Mouse (Mus musculus): ENCODE measurements around the gene Pcsk6. TPM values are rescaled to one million over a fixed set of nuclear protein-coding genes. Genes with fewer than 3 reads are reported as not detected.

Pcsk6 gene
- polyA plus RNA-seq, 1 experiment from 2014 or later = 7.0 TPM

GRCm38 (mm10) chr7:66027747-66028146 is 166.2 kb downstream of the Pcsk6 start:
- 79% methylated on average over 2 of the region's 2 CpGs for WGBS
- Histone ChIP-seq H3K36me3 (ENCODE audit: control insufficient read depth, insufficient read depth, low read length) (no peaks in the 10 kb centered on the region), H3K27ac (replicated peaks) (no peak overlapping the region), H3K4me3 (ENCODE audit: low read depth, low read length) (no peak overlapping the region), H3K4me1 (replicated peaks; ENCODE audit: control insufficient read depth, insufficient read depth) (no peaks in the 10 kb centered on the region), H3K9me3 (ENCODE audit: control insufficient read depth, low read length) (no peaks in the 10 kb centered on the region), H3K27me3 (ENCODE audit: control insufficient read depth, insufficient read depth, low read length) (no peaks in the 10 kb centered on the region), H3K9ac (ENCODE audit: low read length) (no peak overlapping the region), H3K4me2 (replicated peaks; ENCODE audit: low read depth) (no peak overlapping the region)
- ATAC-seq (ENCODE audit: low FRiP score, low TSS enrichment) = no peak
- TF ChIP-seq CTCF (IDR thresholded peaks at IDR 0.05; ENCODE audit: low read depth) (peak; percentile 69), EP300 (optimal IDR thresholded peaks at IDR 0.05) (no peak)
- DNase-seq (ENCODE audit: low spot score) = no peak

- H3K9ac ChIP-seq (ENCODE audit: low read length) = no peak overlapping the region
- no peaks in the 10 kb centered on the region for H3K4me1 ChIP-seq (replicated peaks; ENCODE audit: control insufficient read depth, insufficient read depth)
- 0 out of 2 replicates have a peak, but pooled peaks have one; percentile 18 for ATAC-seq (ENCODE audit: low FRiP score, low TSS enrichment)
- TF ChIP-seq EP300 (optimal IDR thresholded peaks at IDR 0.05) = no peak
- no peak for TF ChIP-seq CTCF (IDR thresholded peaks at IDR 0.05; ENCODE audit: low read depth)
- DNase-seq (ENCODE audit: low spot score) = no peak
- H3K9me3 ChIP-seq (ENCODE audit: control insufficient read depth, low read length) = no peaks in the 10 kb centered on the region
- no peak overlapping the region for H3K4me3 ChIP-seq (ENCODE audit: low read depth, low read length)
- no peaks in the 10 kb centered on the region for H3K27me3 ChIP-seq (ENCODE audit: control insufficient read depth, insufficient read depth, low read length)
- H3K27ac ChIP-seq (replicated peaks) = no peak overlapping the region
- 77% methylated on average over 6 of the region's 6 CpGs for WGBS
- no peak overlapping the region for H3K4me2 ChIP-seq (replicated peaks; ENCODE audit: low read depth)
- no peaks in the 10 kb centered on the region for H3K36me3 ChIP-seq (ENCODE audit: control insufficient read depth, insufficient read depth, low read length)
Measured at GRCm38 (mm10) chr7:66028766-66029512, 167.4 kb downstream of the Pcsk6 start.

DNA sequence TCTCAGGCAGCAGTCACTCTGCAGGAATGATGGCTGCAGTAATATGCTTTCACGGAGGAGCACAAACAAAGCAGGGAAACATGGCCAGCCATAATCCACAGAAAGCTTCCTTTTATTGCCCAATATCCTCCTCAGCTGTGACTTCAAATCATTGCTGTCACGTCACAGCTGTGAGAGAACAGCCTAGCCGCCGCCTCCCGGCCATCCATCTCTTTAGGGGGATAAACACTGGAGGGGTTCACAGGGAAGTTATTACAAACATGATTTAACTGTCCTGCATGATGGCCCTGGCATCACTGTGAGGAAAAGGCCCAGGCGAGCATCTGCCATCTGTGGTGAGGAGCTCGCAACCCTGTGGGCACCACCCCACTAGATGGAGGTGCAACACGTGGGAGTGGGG is 175.3 kb downstream of the Pcsk6 start:
- no peak overlapping the region for H3K9ac ChIP-seq (ENCODE audit: low read length)
- TF ChIP-seq EP300 (optimal IDR thresholded peaks at IDR 0.05) (no peak), CTCF (IDR thresholded peaks at IDR 0.05; ENCODE audit: low read depth) (no peak)
- no peaks in the 10 kb centered on the region for H3K4me1 ChIP-seq (replicated peaks; ENCODE audit: control insufficient read depth, insufficient read depth)
- no peak overlapping the region for H3K27ac ChIP-seq (replicated peaks)
- ATAC-seq (ENCODE audit: low FRiP score, low TSS enrichment) = peak; percentile 42; the same call in 1 of the 2 replicates
- no peaks in the 10 kb centered on the region for H3K9me3 ChIP-seq (ENCODE audit: control insufficient read depth, low read length)
- H3K27me3 ChIP-seq (ENCODE audit: control insufficient read depth, insufficient read depth, low read length) = no peaks in the 10 kb centered on the region
- H3K36me3 ChIP-seq (ENCODE audit: control insufficient read depth, insufficient read depth, low read length) = no peaks in the 10 kb centered on the region
- DNase-seq (ENCODE audit: low spot score) = no peak
- H3K4me2 ChIP-seq (replicated peaks; ENCODE audit: low read depth) = no peak overlapping the region
- H3K4me3 ChIP-seq (ENCODE audit: low read depth, low read length) = no peak overlapping the region
- WGBS = 37% methylated on average over 8 of the region's 8 CpGs

GRCm38 (mm10) chr7:66038261-66038660 is 176.7 kb downstream of the Pcsk6 start:
- TF ChIP-seq EP300 (optimal IDR thresholded peaks at IDR 0.05) (no peak), CTCF (IDR thresholded peaks at IDR 0.05; ENCODE audit: low read depth) (no peak)
- Histone ChIP-seq H3K36me3 (ENCODE audit: control insufficient read depth, insufficient read depth, low read length) (no peaks in the 10 kb centered on the region), H3K4me1 (replicated peaks; ENCODE audit: control insufficient read depth, insufficient read depth) (no peaks in the 10 kb centered on the region), H3K9ac (ENCODE audit: low read length) (no peak overlapping the region), H3K4me2 (replicated peaks; ENCODE audit: low read depth) (no peak overlapping the region), H3K4me3 (ENCODE audit: low read depth, low read length) (no peak overlapping the region), H3K27me3 (ENCODE audit: control insufficient read depth, insufficient read depth, low read length) (no peaks in the 10 kb centered on the region), H3K9me3 (ENCODE audit: control insufficient read depth, low read length) (no peaks in the 10 kb centered on the region), H3K27ac (replicated peaks) (no peak overlapping the region)
- 79% methylated on average over 3 of the region's 3 CpGs for WGBS
- DNase-seq (ENCODE audit: low spot score) (no peak), ATAC-seq (ENCODE audit: low FRiP score, low TSS enrichment) (no peak)

GRCm38 (mm10) chr7:66038730-66039129 is 177.2 kb downstream of the Pcsk6 start:
- no peaks in the 10 kb centered on the region for H3K27me3 ChIP-seq (ENCODE audit: control insufficient read depth, insufficient read depth, low read length)
- no peak overlapping the region for H3K4me3 ChIP-seq (ENCODE audit: low read depth, low read length)
- H3K9me3 ChIP-seq (ENCODE audit: control insufficient read depth, low read length) = no peaks in the 10 kb centered on the region
- DNase-seq (ENCODE audit: low spot score) = no peak
- H3K36me3 ChIP-seq (ENCODE audit: control insufficient read depth, insufficient read depth, low read length) = no peaks in the 10 kb centered on the region
- H3K9ac ChIP-seq (ENCODE audit: low read length) = no peak overlapping the region
- no peak overlapping the region for H3K27ac ChIP-seq (replicated peaks)
- no peak overlapping the region for H3K4me2 ChIP-seq (replicated peaks; ENCODE audit: low read depth)
- no peak for ATAC-seq (ENCODE audit: low FRiP score, low TSS enrichment)
- H3K4me1 ChIP-seq (replicated peaks; ENCODE audit: control insufficient read depth, insufficient read depth) = no peaks in the 10 kb centered on the region
- 79% methylated on average over 11 of the region's 11 CpGs for WGBS
- no peak for TF ChIP-seq EP300 (optimal IDR thresholded peaks at IDR 0.05)
- no peak for TF ChIP-seq CTCF (IDR thresholded peaks at IDR 0.05; ENCODE audit: low read depth)

DNA sequence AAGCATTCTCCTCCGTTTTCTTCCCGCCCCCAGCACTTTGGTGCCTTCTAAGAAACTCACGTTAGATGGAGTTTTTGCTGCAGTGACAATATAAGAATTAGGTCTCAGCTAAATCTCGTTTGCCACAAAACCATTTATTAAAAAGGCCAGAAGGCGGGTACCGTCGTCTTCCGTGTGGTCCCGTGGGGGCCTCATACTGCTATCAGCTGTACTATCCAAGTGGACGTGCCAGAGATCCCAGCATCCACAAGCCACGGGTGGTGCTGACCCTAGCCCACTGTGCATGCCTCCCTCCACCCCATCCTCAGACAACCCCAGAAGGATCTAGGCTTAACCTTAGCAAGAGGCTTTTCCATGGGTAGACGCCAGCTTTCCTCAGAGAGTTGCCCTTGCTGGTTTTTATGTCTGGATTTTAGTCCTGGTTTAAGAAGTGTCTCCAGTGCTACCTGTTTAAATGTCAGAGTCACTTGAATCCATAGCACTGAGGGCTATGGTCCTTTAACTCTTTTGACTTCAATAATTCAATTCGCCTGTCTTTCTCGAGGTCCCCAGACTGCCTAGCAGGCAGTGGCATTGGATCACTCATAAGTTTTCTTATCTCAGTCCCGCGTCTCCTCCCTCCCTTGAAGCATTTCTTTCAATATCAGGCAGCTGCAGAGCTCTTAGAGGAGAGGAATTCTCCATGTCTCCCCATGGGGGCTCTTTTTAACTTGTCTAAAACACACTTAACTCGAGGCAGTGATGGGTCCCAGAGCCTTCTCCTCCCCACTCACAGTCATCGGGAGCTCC is 178.7 kb downstream of the Pcsk6 start:
- Histone ChIP-seq H3K36me3 (ENCODE audit: control insufficient read depth, insufficient read depth, low read length) (no peaks in the 10 kb centered on the region), H3K27ac (replicated peaks) (no peak overlapping the region), H3K4me2 (replicated peaks; ENCODE audit: low read depth) (no peak overlapping the region), H3K4me1 (replicated peaks; ENCODE audit: control insufficient read depth, insufficient read depth) (no peaks in the 10 kb centered on the region), H3K9me3 (ENCODE audit: control insufficient read depth, low read length) (no peaks in the 10 kb centered on the region), H3K4me3 (ENCODE audit: low read depth, low read length) (no peak overlapping the region), H3K9ac (ENCODE audit: low read length) (no peak overlapping the region), H3K27me3 (ENCODE audit: control insufficient read depth, insufficient read depth, low read length) (no peaks in the 10 kb centered on the region)
- ATAC-seq (ENCODE audit: low FRiP score, low TSS enrichment) (no peak), DNase-seq (ENCODE audit: low spot score) (no peak)
- no peak for TF ChIP-seq EP300 (optimal IDR thresholded peaks at IDR 0.05)
- no peak for TF ChIP-seq CTCF (IDR thresholded peaks at IDR 0.05; ENCODE audit: low read depth)
- 80% methylated on average over 18 of the region's 18 CpGs for WGBS
